In genomic region chr15:95932358-95932757, GRCm38 (mm10) we compare ENCODE assay signal across 8 mouse cellular contexts.
DNase-seq lines count a peak whose midpoint lies in the region; ATAC-seq and TF ChIP-seq lines count a peak whose summit lies in the region.

No protein-coding gene starts in this region.

- H3K9me3 ChIP-seq in forebrain, postnatal 0 days (ENCODE audit: low read length), result no peaks in the 10 kb centered on the region
- H3K9me3 ChIP-seq in forebrain, embryonic 10.5 days, result peaks cover 7% of the 10 kb centered on the region; the same call in 1 of the 2 replicates

- H3K4me2 ChIP-seq in forebrain, postnatal 0 days (ENCODE audit: low read depth), result no peak overlapping the region
- peak overlapping the region; percentile 74 for H3K4me2 ChIP-seq in myocyte (ENCODE audit: low read depth)

- H3ac ChIP-seq in myocyte (ENCODE audit: control insufficient read depth, insufficient read length), result no peak overlapping the region

- no peak for TF ChIP-seq POLR2A in myocyte (IDR thresholded peaks at IDR 0.05; ENCODE audit: insufficient read length, low read depth)
- no peak for TF ChIP-seq POLR2A in thymus, adult 2 months (IDR thresholded peaks at IDR 0.05; ENCODE audit: control insufficient read depth, extremely low read depth, insufficient read depth, low read length, poor library complexity)

- no peaks in the 10 kb centered on the region for H3K79me2 ChIP-seq in myocyte (ENCODE audit: control insufficient read depth, insufficient read depth)

- H3K27me3 ChIP-seq in forebrain, postnatal 0 days (ENCODE audit: insufficient read depth, low read length), result no peaks in the 10 kb centered on the region
- H3K27me3 ChIP-seq in forebrain, embryonic 10.5 days (ENCODE audit: poor library complexity, severe bottlenecking), result no peaks in the 10 kb centered on the region
- H3K27me3 ChIP-seq in myocyte (ENCODE audit: control insufficient read depth, insufficient read depth, insufficient read length), result no peaks in the 10 kb centered on the region
- H3K27me3 ChIP-seq in thymus, adult 2 months (ENCODE audit: control insufficient read depth, insufficient read depth, low read length), result no peaks in the 10 kb centered on the region

- peak; percentile 72 for ATAC-seq in forebrain, postnatal 0 days

- WGBS in forebrain, postnatal 0 days, result 64% methylated on average over 5 of the region's 5 CpGs
- 94% methylated on average over 5 of the region's 5 CpGs for WGBS in forebrain, embryonic 10.5 days
- over 99% methylated on average over 5 of the region's 5 CpGs for whole genome bisulfite sequencing in thymus, adult 2 months

- H3K4me1 ChIP-seq in forebrain, postnatal 0 days (ENCODE audit: insufficient read depth), result peaks cover 3% of the 10 kb centered on the region; the same call in 1 of the 2 replicates
- H3K4me1 ChIP-seq in forebrain, embryonic 10.5 days, result peaks cover 5% of the 10 kb centered on the region
- no peaks in the 10 kb centered on the region for H3K4me1 ChIP-seq in thymus, adult 2 months (replicated peaks; ENCODE audit: control insufficient read depth, insufficient read depth, low read length)

- no peak overlapping the region for H3K9ac ChIP-seq in forebrain, postnatal 0 days

- H3K36me3 ChIP-seq in forebrain, postnatal 0 days (ENCODE audit: insufficient read depth), result 0 out of 2 replicates have a peak, but pooled peaks cover 7% of the 10 kb centered on the region
- H3K36me3 ChIP-seq in forebrain, embryonic 10.5 days (replicated peaks), result peaks cover 49% of the 10 kb centered on the region
- peaks cover 34% of the 10 kb centered on the region for H3K36me3 ChIP-seq in myocyte (ENCODE audit: control insufficient read depth, insufficient read depth)
- H3K36me3 ChIP-seq in thymus, adult 2 months (ENCODE audit: control insufficient read depth, insufficient read depth, low read length), result peaks cover 67% of the 10 kb centered on the region

- no peak overlapping the region for H3K27ac ChIP-seq in forebrain, postnatal 0 days (ENCODE audit: low read depth, low read length)
- H3K27ac ChIP-seq in forebrain, embryonic 10.5 days, result no peak overlapping the region
- H3K27ac ChIP-seq in gastrocnemius, adult 2 months, result peak overlapping the region; percentile 81
- H3K27ac ChIP-seq in thymus, adult 2 months (ENCODE audit: control insufficient read depth, insufficient read depth, low read length), result no peak overlapping the region

- peak; percentile 56 for DNase-seq in forebrain, postnatal 0 days
- no peak for DNase-seq in forebrain, embryonic 10.5 days (ENCODE audit: extremely low spot score, low spot score)
- peak; percentile 72 for DNase-seq in adrenal gland, postnatal 10 days
- DNase-seq in gastrocnemius, adult 2 months, result peak; percentile 93
- DNase-seq in layer of hippocampus, postnatal 25 days (ENCODE audit: extremely low spot score in 1 of 2, low spot score in 1 of 2), result peak; percentile 52 to 61
- DNase-seq in testis, postnatal 14 days (ENCODE audit: low spot score), result no peak
- no peak for DNase-seq in thymus, adult 2 months

- no peak overlapping the region for H3K4me3 ChIP-seq in forebrain, postnatal 0 days (ENCODE audit: low read depth, low read length)
- no peak overlapping the region for H3K4me3 ChIP-seq in forebrain, embryonic 10.5 days
- peak overlapping the region; percentile 39 for H3K4me3 ChIP-seq in gastrocnemius, adult 2 months
- no peak overlapping the region for H3K4me3 ChIP-seq in myocyte
- no peak overlapping the region for H3K4me3 ChIP-seq in thymus, adult 2 months (ENCODE audit: control insufficient read depth, insufficient read depth, low read length)

- intact Hi-C loops in gastrocnemius, adult 2 months (cut with DNase I), result loop anchor here (5.0 kb wide), 1 partner anchor 140 kb away; the partner anchor contains the start of gene Ano6

- no peak for TF ChIP-seq CTCF in forebrain, postnatal 0 days (IDR thresholded peaks at IDR 0.05; ENCODE audit: low read depth)
- 0 out of 2 replicates have a peak, but pooled peaks have one; percentile 1 for TF ChIP-seq CTCF in gastrocnemius, adult 2 months (IDR thresholded peaks at IDR 0.05)
- no peak for TF ChIP-seq CTCF in thymus, adult 2 months (IDR thresholded peaks at IDR 0.05; ENCODE audit: borderline replicate concordance, control insufficient read depth, extremely low read depth, insufficient read depth, low read length, poor library complexity)

TF ChIP-seq in myocyte, 11 proteins besides CTCF, POLR2A, EP300 and RAD21:
- TF ChIP-seq TCF12 (IDR thresholded peaks at IDR 0.05; ENCODE audit: insufficient read depth, poor library complexity, severe bottlenecking) (no peak), MYOD1 (IDR thresholded peaks at IDR 0.05; ENCODE audit: control insufficient read depth in 1 of 3, insufficient read length in 2 of 3, low read depth in 2 of 3) (peak in 1 of 3 experiments; percentile 66), MYOG (IDR thresholded peaks at IDR 0.05; ENCODE audit: control insufficient read depth in 1 of 3, insufficient read depth in 1 of 3, insufficient read length in 2 of 3, low read depth in 2 of 3) (peak in 2 of 3 experiments; percentile 50 to 70), REST (IDR thresholded peaks at IDR 0.05; ENCODE audit: insufficient read depth, insufficient read length) (no peak)
TF ChIP-seq in myocyte: peak in this region for 2.

Comparison
In these comparisons a context has a peak if more than half of its experiments do, and no peak if none do; other contexts are left out.
1. DNase-seq: peak in forebrain, postnatal 0 days (single experiment), adrenal gland, postnatal 10 days (single experiment), gastrocnemius, adult 2 months (single experiment) and layer of hippocampus, postnatal 25 days (2 of 2); none in forebrain, embryonic 10.5 days (single experiment), testis, postnatal 14 days (single experiment) and thymus, adult 2 months (single experiment).